Mouse (Mus musculus) limb, embryonic 14.5 days (tissue): ENCODE data around the gene Gimap9. TPM values are rescaled to one million over a fixed set of nuclear protein-coding genes. Genes with fewer than 3 reads are reported as not detected.
"Not testable (repeated sequence)": the region's sequence is repeated elsewhere in the genome, so short reads cannot be mapped to it uniquely, and the experiment has no call there.

Experiments used
- ATAC-seq: fragments of 200-750 bp; cut with Nextera tagmentation; 2 replicates; pipeline ENCODE4 v1.8.0; 2017; ENCODE audit warnings: low read depth, moderate number of reproducible peaks, moderate TSS enrichment; ENCODE audit not compliant: low FRiP score
- DNase-seq: peaks from one replicate; pipeline ENCODE4 v3.0.0-alpha.2; 2015; ENCODE audit warnings: low spot score
- H3K27ac ChIP-seq: fragments of 300-500 bp; sonication (generic); replicated peaks from 2 replicates; pipeline ENCODE4 v1.5.1; 2014; ENCODE audit warnings: low read depth, mild to moderate bottlenecking, low read length, moderate library complexity, mixed read lengths
- H3K27me3 ChIP-seq: fragments of 300-500 bp; sonication (generic); 2 replicates; pipeline ENCODE4 v1.6.1; 2014; ENCODE audit warnings: low read length, mixed read lengths; ENCODE audit not compliant: control insufficient read depth, insufficient read depth
- H3K36me3 ChIP-seq: fragments of 300-500 bp; sonication (generic); 2 replicates; pipeline ENCODE4 v1.6.1; 2014; ENCODE audit warnings: mild to moderate bottlenecking, low read length, moderate library complexity, mixed read lengths; ENCODE audit not compliant: control insufficient read depth, insufficient read depth
- H3K4me1 ChIP-seq: fragments of 300-500 bp; sonication (generic); 2 replicates; pipeline ENCODE4 v1.6.1; 2014; ENCODE audit warnings: antibody characterized with exemption, low read length, mixed read lengths; ENCODE audit not compliant: control insufficient read depth, insufficient read depth
- H3K4me2 ChIP-seq: fragments of 300-500 bp; sonication (generic); replicated peaks from 2 replicates; pipeline ENCODE4 v1.6.1; 2014; ENCODE audit warnings: low read depth, mild to moderate bottlenecking, low read length, moderate library complexity; ENCODE audit not compliant: severe bottlenecking
- H3K4me3 ChIP-seq: fragments of 300-500 bp; sonication (generic); replicated peaks from 2 replicates; pipeline ENCODE4 v1.5.1; 2014; ENCODE audit warnings: low read length
- H3K9ac ChIP-seq: fragments of 300-500 bp; sonication (generic); 2 replicates; pipeline ENCODE4 v1.6.1; 2014; ENCODE audit warnings: mild to moderate bottlenecking, low read depth, low read length, moderate library complexity; ENCODE audit not compliant: severe bottlenecking
- H3K9me3 ChIP-seq: fragments of 300-500 bp; sonication (generic); 2 replicates; pipeline ENCODE4 v1.6.1; 2016; ENCODE audit warnings: low read length; ENCODE audit not compliant: control insufficient read depth
- POLR2A ChIP-seq: fragments of 200-500 bp; IDR thresholded peaks from 2 replicates; pipeline ENCODE4 v1.8.0; 2012; ENCODE audit warnings: inconsistent platforms, mild to moderate bottlenecking, moderate library complexity, borderline replicate concordance; ENCODE audit not compliant: insufficient read depth, insufficient read length; ENCODE audit errors: extremely low read depth
- WGBS: fragments of 180-500 bp; shearing (Covaris S2); extraction: QIAGEN DNeasy Blood & Tissue Kit; methylation state at CpG from one replicate; pipeline ENCODE4 v1.1.7; 2014; 5-methylcytosine and 5-hydroxymethylcytosine counted together
- polyA plus RNA-seq, 2 experiments: library from polyadenylated mRNA; depleted of rRNA in 1 of 2; stranded (reverse) in 1 of 2; unstranded in 1 of 2; fragments of >200 nt; fragmentation: Nextera tagmentation in 1 of 2; extraction: Ambion mirVana in 1 of 2; gene quantifications; 2 replicates each; pipeline versions ENCODE4 v1.2.1 to v1.2.3; 2012 to 2014

Gene Gimap9
- polyA plus RNA-seq, 2 experiments, result 6.2 TPM

DNA sequence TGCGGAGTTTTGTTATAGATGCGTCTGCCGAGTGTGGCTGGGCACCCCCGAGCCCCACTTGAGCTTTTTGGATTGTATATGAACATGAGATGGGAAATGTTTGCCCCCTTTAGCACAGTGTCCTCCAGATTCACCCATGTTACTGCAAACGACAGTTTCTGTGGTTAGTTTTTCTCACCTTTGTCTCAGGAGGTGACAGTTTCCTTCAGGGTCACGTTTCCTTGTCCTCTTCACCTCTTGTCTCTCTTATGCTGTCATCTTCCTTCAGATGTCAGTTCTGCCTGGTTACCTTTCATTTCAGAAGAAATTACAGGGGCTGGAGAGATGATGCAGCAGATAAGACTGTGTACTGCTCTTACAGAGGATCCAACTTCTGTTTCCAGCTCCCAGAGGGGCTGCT, 3.8 kb downstream of the Gimap9 start:
- Histone ChIP-seq H3K4me3 (no peak overlapping the region), H3K27ac (no peak overlapping the region), H3K4me1 (no peaks in the 10 kb centered on the region), H3K27me3 (no peaks in the 10 kb centered on the region), H3K4me2 (no peak overlapping the region), H3K9me3 (no peaks in the 10 kb centered on the region), H3K36me3 (no peaks in the 10 kb centered on the region), H3K9ac (no peak overlapping the region)
- ATAC-seq, result no peak
- WGBS, result 75% methylated on average over 6 of the region's 6 CpGs
- TF ChIP-seq POLR2A, result no peak
- DNase-seq, result no peak

DNA sequence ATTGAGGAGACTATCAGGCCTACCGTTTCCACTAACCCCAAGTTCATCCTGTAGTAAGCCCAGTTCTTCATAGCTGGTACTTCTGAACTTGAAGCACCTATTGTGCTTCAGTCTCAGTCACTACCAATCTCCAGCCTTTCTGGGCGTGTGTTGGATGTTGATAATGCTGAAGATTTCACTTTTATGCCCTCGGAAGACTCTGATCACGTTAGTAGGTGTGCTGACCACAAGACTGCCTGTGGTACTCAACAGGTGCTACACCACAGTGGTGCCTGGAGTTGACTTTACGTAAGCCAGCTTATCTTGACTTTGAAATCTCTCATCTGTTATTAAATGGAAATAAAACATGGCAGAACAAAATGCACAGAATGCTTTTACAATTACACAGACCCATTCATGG, 4.5 kb downstream of the Gimap9 start:
- H3K36me3 ChIP-seq, result no peaks in the 10 kb centered on the region
- no peaks in the 10 kb centered on the region for H3K27me3 ChIP-seq
- no peaks in the 10 kb centered on the region for H3K9me3 ChIP-seq
- DNase-seq (no peak), ATAC-seq (no peak)
- H3K4me2 ChIP-seq, result no peak overlapping the region
- H3K4me3 ChIP-seq, result no peak overlapping the region
- H3K9ac ChIP-seq, result no peak overlapping the region
- TF ChIP-seq POLR2A, result no peak
- no peak overlapping the region for H3K27ac ChIP-seq
- H3K4me1 ChIP-seq, result no peaks in the 10 kb centered on the region
- 80% methylated on average over 5 of the region's 5 CpGs for WGBS

GRCm38 (mm10) chr6:48681472-48682090, 5.7 kb downstream of the Gimap9 start:
- ATAC-seq (no peak), DNase-seq (no peak)
- H3K36me3 ChIP-seq, result no peaks in the 10 kb centered on the region
- no peak overlapping the region for H3K9ac ChIP-seq
- no peaks in the 10 kb centered on the region for H3K9me3 ChIP-seq
- H3K27me3 ChIP-seq, result no peaks in the 10 kb centered on the region
- H3K4me1 ChIP-seq, result no peaks in the 10 kb centered on the region
- no peak overlapping the region for H3K27ac ChIP-seq
- no peak overlapping the region for H3K4me3 ChIP-seq
- no peak overlapping the region for H3K4me2 ChIP-seq
- no peak for TF ChIP-seq POLR2A
- 75% methylated on average over 3 of the region's 3 CpGs for WGBS

GRCm38 (mm10) chr6:48682271-48682670, 6.3 kb downstream of the Gimap9 start:
- no peak for ATAC-seq
- no peak for DNase-seq
- no peak overlapping the region for H3K4me2 ChIP-seq
- no peak overlapping the region for H3K27ac ChIP-seq
- no peak overlapping the region for H3K4me3 ChIP-seq
- no peak overlapping the region for H3K9ac ChIP-seq
- no peaks in the 10 kb centered on the region for H3K9me3 ChIP-seq
- no peaks in the 10 kb centered on the region for H3K27me3 ChIP-seq
- H3K4me1 ChIP-seq, result no peaks in the 10 kb centered on the region
- no peak for TF ChIP-seq POLR2A
- no peaks in the 10 kb centered on the region for H3K36me3 ChIP-seq
- WGBS, result 76% methylated on average over 4 of the region's 4 CpGs

DNA sequence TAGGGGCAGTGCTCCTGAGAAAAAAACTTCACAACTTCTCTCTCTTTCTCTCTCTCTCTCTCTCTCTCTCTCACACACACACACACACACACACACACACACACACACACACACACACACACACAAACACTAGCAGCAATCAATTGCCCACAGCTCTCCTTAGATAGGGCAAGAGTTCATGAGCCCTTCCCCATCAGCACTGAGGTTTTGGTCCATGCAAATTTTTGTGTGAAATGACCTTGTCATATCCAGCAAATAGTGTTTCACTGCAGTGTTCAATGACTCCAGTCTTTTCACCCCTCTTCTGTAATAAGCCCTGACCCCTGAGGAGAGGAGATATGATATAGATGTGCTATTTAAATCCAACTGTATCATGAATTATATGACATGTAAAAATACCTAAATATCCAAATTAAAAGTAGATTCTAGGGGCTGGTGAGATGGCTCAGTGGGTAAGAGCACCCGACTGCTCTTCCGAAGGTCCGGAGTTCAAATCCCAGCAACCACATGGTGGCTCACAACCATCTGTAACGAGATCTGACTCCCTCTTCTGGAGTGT, 7.4 kb downstream of the Gimap9 start:
- H3K27ac ChIP-seq, H3K4me1 ChIP-seq, DNase-seq, ATAC-seq, H3K4me2 ChIP-seq, H3K4me3 ChIP-seq, H3K9ac ChIP-seq, H3K9me3 ChIP-seq, H3K36me3 ChIP-seq, H3K27me3 ChIP-seq: not testable (repeated sequence)
- WGBS, result 91% methylated on average over 3 of the region's 4 CpGs
